Mouse (Mus musculus): ENCODE data around the gene Grap.
"Not testable (repeated sequence)": the region's sequence is repeated elsewhere in the genome, so short reads cannot be mapped to it uniquely, and the experiment has no call there.

The Grap gene

GRCm38 (mm10) chr11:61639601-61640177, 13.4 kb upstream of the Grap start:
- no peak for DNase-seq (ENCODE audit: low spot score)

- DNase-seq (ENCODE audit: low spot score): not testable (repeated sequence)
Observed at GRCm38 (mm10) chr11:61640585-61640984, 12.5 kb upstream of the Grap start.

GRCm38 (mm10) chr11:61642106-61642505, 11.0 kb upstream of the Grap start:
- DNase-seq (ENCODE audit: low spot score): no peak

GRCm38 (mm10) chr11:61643184-61643961, 9.7 kb upstream of the Grap start:
- no peak for DNase-seq (ENCODE audit: low spot score)

- no peak for DNase-seq (ENCODE audit: low spot score)
Observed at GRCm38 (mm10) chr11:61644576-61645326, 8.3 kb upstream of the Grap start.

- no peak for DNase-seq (ENCODE audit: low spot score)
Observed at GRCm38 (mm10) chr11:61645357-61645857, 7.7 kb upstream of the Grap start.

- no peak for DNase-seq (ENCODE audit: low spot score)
Observed at GRCm38 (mm10) chr11:61646499-61647039, 6.5 kb upstream of the Grap start.

- no peak for DNase-seq (ENCODE audit: low spot score)
Observed at GRCm38 (mm10) chr11:61647110-61647910, 5.8 kb upstream of the Grap start.

GRCm38 (mm10) chr11:61647956-61648748, 4.9 kb upstream of the Grap start:
- DNase-seq (ENCODE audit: low spot score): no peak

GRCm38 (mm10) chr11:61648749-61649115, 4.3 kb upstream of the Grap start:
- DNase-seq (ENCODE audit: low spot score): no peak

- no peak for DNase-seq (ENCODE audit: low spot score)
Observed at GRCm38 (mm10) chr11:61649163-61649580, 3.9 kb upstream of the Grap start.

- no peak for DNase-seq (ENCODE audit: low spot score)
Observed at GRCm38 (mm10) chr11:61649626-61650025, 3.4 kb upstream of the Grap start.

GRCm38 (mm10) chr11:61650470-61651265, 2.4 kb upstream of the Grap start:
- DNase-seq (ENCODE audit: low spot score): no peak

- no peak for DNase-seq (ENCODE audit: low spot score)
Observed at GRCm38 (mm10) chr11:61652216-61652615, 849 bp upstream of the Grap start.

- no peak for DNase-seq (ENCODE audit: low spot score)
Observed at GRCm38 (mm10) chr11:61653568-61653967, 503 bp downstream of the Grap start.

GRCm38 (mm10) chr11:61654786-61655311, 1.8 kb downstream of the Grap start:
- DNase-seq (ENCODE audit: low spot score): no peak

- no peak for DNase-seq (ENCODE audit: low spot score)
Observed at GRCm38 (mm10) chr11:61655649-61656048, 2.6 kb downstream of the Grap start.

- no peak for DNase-seq (ENCODE audit: low spot score)
Observed at GRCm38 (mm10) chr11:61656148-61656850, 3.2 kb downstream of the Grap start.

GRCm38 (mm10) chr11:61657432-61657831, 4.4 kb downstream of the Grap start:
- DNase-seq (ENCODE audit: low spot score): no peak
